Mouse (Mus musculus) urinary bladder, adult 18-20 months (tissue): ENCODE data around the gene Scnm1.
"Not testable (repeated sequence)": the region's sequence is repeated elsewhere in the genome, so short reads cannot be mapped to it uniquely, and the experiment has no call there.

Source experiments
- DNase-seq, 2 experiments: peaks; one replicate each; pipeline ENCODE4 v3.0.0; 2022; ENCODE audit warnings: low spot score in 2 of 2, mixed read lengths in 2 of 2

Scnm1 gene

DNA sequence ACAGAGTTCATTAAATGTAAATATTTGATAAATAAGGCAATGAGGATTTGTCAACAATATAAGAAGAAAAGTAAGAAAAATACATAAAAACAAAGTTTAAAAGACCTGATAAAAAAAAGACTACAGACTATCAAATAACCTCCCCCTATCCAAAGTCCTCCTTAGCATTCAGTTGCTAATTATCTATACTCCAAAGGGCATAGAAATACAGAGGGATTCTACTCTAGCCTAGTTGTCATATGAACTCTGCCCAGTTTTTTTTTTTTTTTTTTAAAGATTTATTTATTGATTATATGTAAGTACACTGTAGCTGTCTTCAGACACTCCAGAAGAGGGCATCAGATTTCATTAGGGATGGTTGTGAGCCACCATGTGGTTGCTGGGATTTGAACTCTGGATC, 26.5 kb downstream of the Scnm1 start:
- DNase-seq = not testable (repeated sequence)

DNA sequence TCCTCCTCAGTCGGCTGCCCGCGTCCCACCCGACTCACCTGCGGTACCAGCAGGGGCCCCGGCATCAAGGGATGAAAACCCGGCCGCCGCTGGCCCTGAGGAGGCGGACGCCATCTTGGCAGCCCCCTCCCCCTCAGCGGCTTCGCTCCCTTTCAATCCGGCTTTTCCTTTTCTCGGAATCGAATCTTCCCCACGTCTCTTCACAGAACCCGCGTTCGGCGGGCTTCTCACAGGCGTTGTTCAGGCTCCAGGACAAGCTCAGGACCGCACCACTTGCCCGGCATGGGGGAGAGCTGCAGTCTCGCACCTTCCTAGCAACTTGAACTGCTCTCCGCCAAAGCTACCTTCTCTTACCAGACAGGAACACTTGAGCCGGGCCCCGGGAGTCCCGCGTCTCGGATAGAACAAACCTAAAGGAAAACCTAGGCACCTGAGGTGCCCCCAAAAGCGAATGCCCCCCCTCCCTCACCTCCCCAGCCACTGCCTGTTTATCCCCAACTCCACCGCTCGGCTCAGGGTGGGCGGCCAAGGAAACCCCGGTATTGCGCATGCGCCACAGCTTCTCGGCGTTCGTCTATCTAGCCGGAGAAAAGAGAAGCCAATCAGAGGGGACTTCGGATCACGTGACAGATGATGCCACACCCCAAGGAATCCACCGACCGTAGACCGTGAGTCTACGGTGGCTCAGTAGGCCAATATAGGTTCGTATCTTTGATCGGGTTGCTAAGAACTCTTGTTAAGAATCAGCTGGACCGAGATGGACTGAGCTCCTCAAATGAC, 27.3 kb downstream of the Scnm1 start, which contains the start of gene Pip5k1a:
TSS of gene Pip5k1a (minus strand) at position 593 of the 780 bp plus-strand sequence.
- peak; percentile 81 to 92 for DNase-seq

DNA sequence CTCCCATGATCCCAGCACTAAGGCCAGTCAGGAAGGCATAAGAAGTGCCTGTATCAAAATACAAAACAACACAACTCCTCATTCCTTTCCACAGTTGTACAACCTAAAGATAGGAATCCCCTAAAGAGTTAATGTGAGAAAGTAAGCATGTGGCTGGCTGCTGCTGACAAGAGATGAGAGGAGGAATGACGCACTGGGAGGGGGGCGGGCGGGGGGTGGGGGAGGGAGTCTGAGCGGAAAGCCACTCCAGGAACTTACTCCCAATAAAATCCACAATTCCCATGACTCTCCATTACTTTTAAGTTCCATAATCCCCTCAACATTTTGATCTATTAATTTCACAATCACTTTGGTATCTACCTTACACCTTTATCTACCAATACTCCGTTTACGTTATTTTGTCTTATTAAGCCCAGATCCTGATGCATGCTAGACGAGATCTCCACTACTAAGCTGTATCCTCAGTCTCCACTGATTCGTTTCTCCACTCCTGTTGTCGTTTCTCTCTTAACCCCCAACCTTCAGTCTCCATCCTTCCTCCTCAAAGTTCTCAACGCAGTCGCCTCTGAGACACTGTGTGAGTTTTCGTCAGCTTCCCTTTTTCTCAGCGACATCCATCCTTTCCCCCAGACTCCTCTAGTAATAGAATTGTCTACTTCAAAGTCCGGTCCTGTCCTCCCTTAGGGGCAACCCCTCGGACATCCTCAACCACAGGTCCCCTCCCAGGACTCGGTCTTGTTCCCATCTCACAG, 28.0 kb downstream of the Scnm1 start:
- no peak for DNase-seq

DNA sequence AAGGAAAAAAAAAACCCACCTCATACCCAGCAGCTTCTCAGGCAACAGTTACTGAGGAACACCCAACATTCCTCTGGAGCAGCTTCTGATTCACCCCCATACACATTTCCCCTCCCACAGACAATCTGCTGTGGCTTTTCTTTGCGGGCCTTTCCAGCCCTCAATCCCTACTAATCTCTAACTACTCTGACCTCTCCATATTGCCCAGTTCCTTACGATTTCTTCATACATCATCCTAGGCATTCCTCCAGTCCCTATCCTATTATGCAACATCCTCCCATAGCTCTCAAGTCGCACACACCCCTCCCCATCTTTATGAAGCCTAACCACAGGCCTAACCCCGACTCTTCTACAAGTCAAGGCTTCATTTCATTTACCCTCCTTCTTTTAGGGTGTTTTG, 28.7 kb downstream of the Scnm1 start:
- DNase-seq = no peak

DNA sequence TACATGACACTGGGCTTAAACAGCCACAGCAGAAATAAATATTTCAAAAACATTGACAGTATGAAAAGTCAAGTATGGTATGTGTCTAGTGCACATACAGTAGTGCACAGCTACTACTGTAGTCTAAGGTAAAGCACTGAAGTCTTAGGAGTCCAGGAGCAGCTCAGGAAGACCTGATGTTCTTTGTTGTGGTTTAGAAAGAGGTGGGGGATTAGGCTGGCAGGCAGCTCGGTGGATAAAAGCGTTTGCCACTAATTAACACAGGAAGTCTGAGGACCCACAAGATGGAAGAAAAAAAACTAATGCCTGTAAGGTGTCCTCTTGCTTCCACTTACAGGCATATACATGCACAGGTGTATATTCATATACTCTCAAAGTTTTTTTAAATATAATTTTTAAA, 33.0 kb downstream of the Scnm1 start:
- DNase-seq = no peak

DNA sequence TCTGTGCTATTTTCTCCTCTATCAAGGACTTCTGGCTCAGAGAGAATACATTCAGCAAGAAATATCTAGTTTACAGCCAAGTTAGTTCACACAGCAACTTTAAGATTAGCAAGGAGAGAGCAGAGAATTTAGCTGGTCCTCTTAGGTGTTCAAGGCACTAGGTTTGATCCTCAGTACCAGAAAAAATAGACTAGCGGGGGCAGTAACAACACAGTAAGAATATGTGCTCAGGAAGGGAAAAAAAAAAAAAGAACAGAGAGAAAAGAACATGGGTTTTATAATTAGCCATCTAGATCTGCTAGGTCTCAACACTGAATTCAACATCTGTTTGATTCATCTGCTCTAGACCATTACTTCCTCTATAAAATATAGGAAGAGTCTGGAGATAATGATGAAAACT, 45.7 kb downstream of the Scnm1 start:
- no peak for DNase-seq
